Mouse (Mus musculus) spleen, adult 2 months (tissue): ENCODE data around the gene Unc45b.

ENCODE experiments used
- CTCF ChIP-seq: fragments of 200-500 bp; IDR thresholded peaks from 2 replicates; pipeline ENCODE4 v1.5.1; 2011; ENCODE audit warnings: mild to moderate bottlenecking, inconsistent platforms; ENCODE audit not compliant: insufficient read depth, insufficient read length, insufficient replicate concordance; ENCODE audit errors: extremely low read depth
- POLR2A ChIP-seq: fragments of 200-500 bp; IDR thresholded peaks from 2 replicates; pipeline ENCODE4 v1.6.1; 2011; ENCODE audit warnings: low read depth, low read length, inconsistent platforms

GRCm38 (mm10) chr11:82910679-82911389, 484 bp downstream of the Unc45b start:
- TF ChIP-seq CTCF (no peak), POLR2A (no peak)
